Mouse (Mus musculus) heart, postnatal 14 days (tissue): Measurements from ENCODE around the gene Sec14l1. TPM values are rescaled to one million over a fixed set of nuclear protein-coding genes. Genes with fewer than 3 reads are reported as not detected.

Experiments used
- DNase-seq, 2 experiments: peaks; one replicate each; pipeline ENCODE4 v3.0.0; 2021 to 2022
- intact Hi-C: fragments of 180-260 bp; cut with DNase I; formaldehyde crosslinking; loops from one replicate; pipeline ENCODE4 v1.15.1; 2025
- total RNA-seq, 2 experiments: library from RNA; stranded (reverse); gene quantifications; 2 replicates each; pipeline ENCODE4 v1.2.3; 2021

The Sec14l1 gene
- total RNA-seq, 2 experiments from 2014 or later, result 89.1 to 92.0 TPM

GRCm38 (mm10) chr11:117123418-117124085 is 8.6 kb downstream of the Sec14l1 start:
- intact Hi-C loops, result no loop called here

DNA sequence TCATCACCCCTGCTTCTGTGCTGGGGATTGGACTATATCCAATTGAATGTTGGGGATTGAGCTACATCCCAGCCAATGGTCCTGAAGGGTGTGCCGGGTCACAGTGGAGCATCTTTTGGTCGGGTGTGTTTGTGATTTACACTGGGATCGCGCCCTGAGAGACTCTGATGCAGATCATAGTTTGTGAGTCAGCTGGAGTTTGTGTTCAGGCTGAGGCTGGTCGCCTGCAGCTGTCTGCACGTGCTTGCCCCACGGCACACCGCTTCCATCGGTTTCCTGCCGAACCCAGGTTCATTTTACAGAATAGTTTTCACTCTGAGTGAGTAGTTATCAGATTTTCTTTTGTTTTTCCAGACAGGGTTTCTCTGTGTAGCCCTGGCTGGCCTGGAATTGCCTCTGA is 9.6 kb downstream of the Sec14l1 start:
- intact Hi-C loops, result no loop called here
- DNase-seq, result no peak

More at GRCm38 (mm10) chr11:117123418-117124085, 8.6 kb downstream of the Sec14l1 start:
- no peak for DNase-seq

DNA sequence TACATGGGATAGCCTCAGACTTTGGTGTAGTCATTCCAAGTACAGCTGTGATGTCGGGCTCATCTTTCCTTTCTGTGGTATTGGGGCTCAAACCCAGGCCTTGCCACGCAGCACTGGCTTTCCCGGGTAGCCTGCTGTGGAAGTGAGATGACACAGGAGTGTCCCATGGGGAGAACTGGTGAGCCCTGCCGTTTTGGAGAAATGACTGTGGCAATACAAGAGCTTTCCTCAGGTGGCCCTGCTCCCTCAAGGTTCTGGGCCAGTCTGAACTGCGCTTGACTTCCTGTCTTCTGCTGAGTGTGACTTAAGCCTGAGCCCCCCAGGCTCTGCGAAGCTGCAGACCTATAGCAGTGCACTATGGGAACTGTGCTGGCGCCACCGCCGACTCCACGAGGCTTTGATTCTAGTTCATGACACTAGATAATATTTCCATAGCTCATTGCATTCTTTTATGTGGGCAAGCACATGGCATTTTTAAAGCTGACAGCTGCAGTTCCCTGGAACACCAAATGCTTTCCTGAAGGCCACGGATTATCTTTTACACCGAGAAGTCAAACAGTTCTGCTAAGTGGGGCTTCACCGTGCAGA is 12.4 kb downstream of the Sec14l1 start:
- intact Hi-C loops, result no loop called here
- no peak for DNase-seq

DNA sequence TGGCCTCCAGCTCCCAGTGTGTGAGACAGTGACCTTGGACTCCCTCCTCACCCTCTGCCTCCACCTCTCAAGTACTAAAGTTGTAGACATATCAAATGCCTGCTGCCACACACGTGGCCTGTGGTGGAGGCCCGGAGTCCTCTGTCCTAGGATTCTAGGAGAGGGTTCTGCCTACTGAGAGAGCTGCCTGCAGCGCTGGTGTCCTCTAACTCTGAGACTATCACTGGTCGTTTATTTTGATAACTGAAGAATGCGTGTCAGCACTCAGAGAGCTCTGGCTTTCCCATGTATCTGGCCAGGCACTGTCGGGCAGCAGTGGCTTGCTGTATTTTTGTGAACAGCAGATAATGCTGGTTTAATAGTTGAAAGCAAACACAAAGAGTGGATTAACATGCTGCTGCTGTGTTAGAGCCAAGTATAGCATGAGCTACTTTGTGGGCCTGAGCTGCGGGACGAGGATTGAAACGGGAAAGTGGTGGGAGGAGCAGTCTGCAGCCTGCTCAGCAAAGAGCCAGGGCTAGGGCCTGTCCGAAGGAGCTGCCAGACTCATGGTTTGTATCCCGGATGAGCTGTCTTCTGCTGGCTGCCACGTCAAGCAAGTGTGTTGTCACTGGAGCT is 13.1 kb downstream of the Sec14l1 start:
- peak; percentile 62 to 68 for DNase-seq
- intact Hi-C loops, result no loop called here

GRCm38 (mm10) chr11:117129473-117129872 is 14.5 kb downstream of the Sec14l1 start:
- DNase-seq, result no peak
- intact Hi-C loops, result no loop called here

- intact Hi-C loops, result no loop called here
- no peak for DNase-seq
These were observed 15.1 kb downstream of the Sec14l1 start for GRCm38 (mm10) chr11:117130068-117130467.

GRCm38 (mm10) chr11:117130888-117131287 is 15.9 kb downstream of the Sec14l1 start:
- intact Hi-C loops, result no loop called here
- DNase-seq, result peak; percentile 62 to 73

DNA sequence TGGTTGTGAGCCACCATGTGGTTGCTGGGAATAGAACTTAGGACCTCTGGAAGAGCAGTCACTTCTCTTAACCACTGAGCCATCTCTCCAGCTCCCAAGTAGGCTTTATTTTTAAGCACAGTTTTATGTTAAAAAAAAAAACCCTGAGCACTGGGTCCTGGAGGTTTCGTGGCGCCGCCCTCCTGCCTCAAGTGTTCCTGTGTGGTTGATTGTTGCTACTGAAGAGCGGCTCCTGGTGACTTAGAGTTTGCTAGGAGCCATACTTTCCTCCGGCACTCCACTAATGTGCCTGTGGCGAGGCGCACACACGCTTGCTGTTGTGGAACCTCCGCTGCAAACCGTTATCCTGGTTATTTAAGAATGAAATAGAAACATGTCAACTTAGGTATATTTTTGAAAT is 16.5 kb downstream of the Sec14l1 start:
- DNase-seq, result no peak
- intact Hi-C loops, result no loop called here

GRCm38 (mm10) chr11:117134776-117135387 is 19.9 kb downstream of the Sec14l1 start:
- peak in 1 of 2 experiments; percentile 41 for DNase-seq
- intact Hi-C loops, result loop anchor here (2.0 kb wide), 1 partner anchor 18 kb away; no protein-coding TSS in a partner anchor

- intact Hi-C loops, result loop anchor here (2.0 kb wide), 1 partner anchor 19 kb away; no protein-coding TSS in a partner anchor
- peak in 1 of 2 experiments; percentile 35 for DNase-seq
These were observed 20.7 kb downstream of the Sec14l1 start for GRCm38 (mm10) chr11:117135457-117136290.

DNA sequence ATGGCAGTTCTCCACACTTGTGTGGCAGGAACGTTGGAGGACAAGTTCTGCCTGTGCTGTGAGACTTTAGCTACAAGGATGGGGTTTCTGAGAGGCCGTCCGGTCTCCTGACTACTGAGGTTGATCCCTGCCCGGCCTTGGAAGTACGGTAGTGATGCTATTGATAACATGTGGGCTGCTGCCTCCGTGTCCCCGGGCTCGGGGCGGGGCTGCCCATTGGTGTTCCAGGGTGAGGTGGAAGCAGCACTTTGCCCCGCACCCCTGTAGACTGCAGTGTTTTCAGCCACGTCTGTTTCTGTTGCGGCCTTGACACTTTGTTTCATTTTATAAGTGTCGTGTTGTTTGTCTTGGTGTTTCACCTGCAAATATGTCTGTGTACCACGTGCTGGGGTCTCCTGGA is 21.9 kb downstream of the Sec14l1 start:
- intact Hi-C loops, result no loop called here
- no peak for DNase-seq

GRCm38 (mm10) chr11:117138213-117138761 is 23.3 kb downstream of the Sec14l1 start:
- no peak for DNase-seq
- intact Hi-C loops, result no loop called here

GRCm38 (mm10) chr11:117138795-117139463 is 24.0 kb downstream of the Sec14l1 start:
- DNase-seq, result peak; percentile 50 to 66
- intact Hi-C loops, result no loop called here

- intact Hi-C loops, result no loop called here
- no peak for DNase-seq
These were observed 26.5 kb downstream of the Sec14l1 start for GRCm38 (mm10) chr11:117141376-117142001.

- intact Hi-C loops, result no loop called here
- peak in 1 of 2 experiments; percentile 67 for DNase-seq
These were observed 27.5 kb downstream of the Sec14l1 start for GRCm38 (mm10) chr11:117142507-117142906.

GRCm38 (mm10) chr11:117145451-117146117 is 30.6 kb downstream of the Sec14l1 start:
- intact Hi-C loops, result no loop called here
- DNase-seq, result no peak

- DNase-seq, result no peak
These were observed 31.1 kb downstream of the Sec14l1 start for GRCm38 (mm10) chr11:117146118-117146506.

DNA sequence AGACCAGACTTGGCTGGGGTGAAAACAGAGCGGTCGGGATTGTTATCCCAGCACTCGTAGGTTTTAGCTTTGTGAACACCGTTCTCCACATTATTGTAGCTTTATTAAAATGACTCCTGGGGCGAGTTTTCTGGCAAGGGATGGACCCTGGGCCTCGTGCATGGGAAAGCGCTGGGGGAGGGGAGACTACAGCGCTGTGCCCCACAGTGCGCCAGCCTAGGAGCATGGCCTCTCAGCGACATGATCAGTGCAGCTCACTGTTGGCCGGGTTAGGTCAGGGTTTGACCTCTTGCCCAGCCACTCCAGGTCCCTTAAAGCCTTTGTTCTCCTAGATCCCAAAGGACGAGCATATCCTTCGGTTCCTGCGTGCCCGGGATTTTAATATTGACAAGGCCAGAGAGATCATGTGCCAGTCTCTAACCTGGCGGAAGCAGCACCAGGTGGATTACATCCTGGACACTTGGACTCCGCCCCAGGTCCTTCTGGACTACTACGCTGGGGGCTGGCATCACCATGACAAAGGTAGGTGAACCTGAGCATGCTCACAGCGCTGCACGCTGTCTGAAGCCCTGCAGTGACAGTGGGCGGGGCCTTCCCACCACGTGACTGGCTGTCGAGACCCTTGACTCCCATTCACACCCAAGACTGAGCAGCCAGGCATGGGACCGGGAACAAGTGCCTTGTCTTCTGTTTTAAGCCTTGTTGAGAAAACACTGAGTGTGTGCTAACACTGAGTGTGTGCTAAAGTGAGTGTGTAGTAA is 32.0 kb downstream of the Sec14l1 start:
- no peak for DNase-seq
- intact Hi-C loops, result no loop called here

More at GRCm38 (mm10) chr11:117146118-117146506, 31.1 kb downstream of the Sec14l1 start:
- intact Hi-C loops, result no loop called here
